Mouse (Mus musculus) B cell, adult (primary cell): Measurements from ENCODE around the gene Cd37. TPM values are rescaled to one million over a fixed set of nuclear protein-coding genes. Genes with fewer than 3 reads are reported as not detected.

Source experiments
- total RNA-seq: library from RNA; stranded (reverse); gene quantifications from 4 replicates; pipeline ENCODE4 v1.2.4, GENCODE M21; 2023; ENCODE audit not compliant: inconsistent age

Gene Cd37
- total RNA-seq: 1,683 to 1,834 TPM (median 1,832 TPM) in 4 replicates

DNA sequence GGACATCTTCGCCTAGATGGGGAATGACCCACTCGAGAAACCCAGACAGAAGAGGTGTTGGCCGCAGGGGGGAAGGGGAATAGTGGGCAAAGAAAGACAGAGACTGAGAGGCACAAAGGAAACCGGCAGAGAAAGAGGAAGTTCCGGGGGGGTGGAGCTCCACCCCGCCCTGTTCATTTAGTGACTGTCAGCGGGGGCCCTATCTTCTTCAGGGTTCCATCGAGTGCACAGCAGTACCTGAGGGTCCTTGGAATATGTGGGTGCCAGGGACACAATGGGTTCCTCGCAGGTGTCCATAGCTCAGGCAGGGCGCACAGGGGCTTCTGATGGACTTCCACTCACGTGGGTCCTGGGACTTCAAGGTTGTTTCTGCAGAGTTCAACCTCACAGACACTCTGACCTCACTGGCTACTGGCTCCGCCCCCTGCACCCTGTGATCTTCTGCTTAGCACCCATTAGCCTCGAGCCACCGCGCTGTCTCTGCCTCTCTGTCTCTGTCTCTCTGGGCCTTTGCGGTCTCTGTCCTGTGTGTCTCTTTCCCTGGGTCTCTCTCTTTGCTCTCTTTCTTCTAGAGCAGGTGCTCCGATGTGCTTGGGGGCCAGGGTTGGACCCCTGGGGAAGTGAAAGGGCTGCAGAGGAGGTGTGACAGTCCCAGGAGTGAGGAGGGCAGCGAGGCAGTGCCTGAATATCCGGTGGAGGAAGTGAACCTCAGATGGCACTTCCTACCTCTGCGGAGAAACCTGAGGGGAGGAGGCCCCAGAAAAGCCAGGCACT, at the start of gene Cd37:
Cd37 (minus strand) TSS at position 393 of the 774 bp plus-strand sequence.

DNA sequence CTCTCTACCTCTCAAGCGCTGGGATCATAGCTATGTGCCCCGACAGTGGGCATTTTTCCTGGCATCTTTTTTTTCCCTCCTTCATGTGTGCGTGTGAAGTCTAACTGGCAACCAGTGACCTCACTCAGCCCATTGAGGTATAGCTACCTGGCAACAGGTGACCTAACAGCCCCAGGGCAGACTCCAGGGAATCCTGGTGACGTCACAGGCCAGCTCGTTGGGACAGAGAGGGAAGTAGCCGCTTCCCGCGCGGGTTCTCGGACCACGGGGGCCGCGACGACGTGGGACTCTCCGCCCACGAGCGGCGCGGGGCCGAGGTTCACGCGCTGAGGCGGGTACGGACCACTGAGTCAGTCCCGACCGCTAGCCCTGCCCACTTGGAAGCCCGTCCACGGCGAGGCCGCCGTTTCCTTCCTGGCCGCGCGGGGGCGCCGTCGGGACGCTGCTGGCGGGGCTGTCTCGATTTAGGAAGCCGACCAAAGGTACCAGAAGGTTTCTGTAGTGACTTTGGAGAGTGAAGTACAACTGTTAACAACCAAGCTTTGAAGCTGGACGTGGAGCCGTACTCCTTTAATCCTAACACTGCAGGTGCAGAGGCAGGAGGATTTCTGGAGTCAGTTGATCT, 38.3 kb upstream of the Cd37 start, which contains the start of gene Slc6a21:
Slc6a21 (plus strand) TSS at position 378 of the 625 bp plus-strand sequence.

DNA sequence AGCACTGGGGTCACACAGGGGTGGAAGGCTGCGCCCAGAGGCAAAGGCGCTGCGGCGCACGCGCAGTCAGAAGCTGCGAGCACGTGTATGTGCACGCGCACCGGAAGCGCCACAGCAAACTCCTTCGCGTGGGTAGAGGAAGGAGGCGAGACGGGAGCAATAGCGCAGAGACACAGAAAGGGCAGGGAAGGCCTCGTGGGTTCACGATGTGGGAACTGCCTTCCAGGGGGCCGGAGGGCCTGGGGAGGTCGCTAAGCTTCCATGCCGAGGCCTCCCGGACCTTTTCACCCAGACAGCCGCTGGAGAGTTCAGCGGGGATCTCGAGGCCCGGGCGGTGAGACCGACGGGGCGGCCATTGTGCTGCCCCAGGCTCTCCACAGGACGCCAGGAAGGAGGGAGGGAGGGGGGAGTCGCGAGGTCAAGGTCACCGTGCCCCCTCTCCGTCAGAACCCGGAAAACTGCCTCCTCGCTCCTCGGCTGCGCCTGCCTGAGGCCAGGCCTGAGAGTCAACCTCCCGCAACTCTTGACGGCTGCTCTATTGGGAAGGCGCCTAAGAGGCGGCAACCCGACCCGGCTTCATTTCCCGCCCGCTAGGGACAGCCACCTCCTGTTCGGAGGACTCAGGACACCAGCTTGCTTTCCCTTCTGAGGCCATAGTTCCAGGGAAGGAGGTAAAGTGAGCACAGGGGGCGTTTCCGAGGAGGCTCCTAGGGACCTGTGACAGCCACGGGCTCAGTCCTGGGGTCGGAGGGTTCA, 1.9 kb upstream of the Cd37 start, which contains the start of gene Slc6a16:
Slc6a16 (plus strand) TSS at position 453 of the 756 bp plus-strand sequence.

GRCm38 (mm10) chr7:45215673-45216441, 23.1 kb downstream of the Cd37 start, which contains the start of gene Tead2:
Gene Tead2, plus strand, starts transcription at chr7:45215753.

DNA sequence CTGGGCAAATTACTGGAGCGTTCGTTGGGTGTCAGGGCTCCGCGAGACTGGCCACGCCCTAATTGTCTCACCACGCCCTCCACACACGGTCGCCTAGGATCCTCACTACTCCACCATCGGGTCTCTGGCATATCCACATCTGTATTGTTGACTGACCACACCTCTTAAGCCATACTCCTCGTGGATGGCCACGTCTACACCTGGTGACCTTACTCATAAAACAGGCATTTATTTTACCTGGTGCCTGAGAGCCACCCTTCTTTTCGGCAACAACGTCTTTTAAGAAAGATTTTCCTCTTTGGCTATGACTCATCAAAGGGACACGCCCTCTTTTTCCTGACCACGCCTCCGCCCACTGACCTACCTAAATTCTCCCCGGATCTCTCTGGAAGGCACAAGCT, 27.1 kb downstream of the Cd37 start, which contains the start of gene Dkkl1:
Dkkl1 (minus strand) TSS at position 297 of the 401 bp plus-strand sequence.

GRCm38 (mm10) chr7:45204380-45205143, 34.4 kb downstream of the Cd37 start, which contains the start of gene Ccdc155:
Gene Ccdc155, minus strand, starts transcription at chr7:45204892.

Other genes with a start within 250 kb of the Cd37 start
- gene Irf3, start 241.5 kb downstream of the Cd37 start, total RNA-seq: 166 to 184 TPM (median 173 TPM) in 4 replicates
- 28.2 to 38.2 TPM (median 30.9 TPM) in 4 replicates for gene Bcl2l12, start 240.4 kb downstream of the Cd37 start, total RNA-seq
- 96.2 to 104 TPM (median 99.7 TPM) in 4 replicates for gene Scaf1, start 222.8 kb downstream of the Cd37 start, total RNA-seq
- 13.0 to 15.4 TPM (median 14.8 TPM) in 4 replicates for gene Rras, start 221.2 kb downstream of the Cd37 start, total RNA-seq
- 69.6 to 74.4 TPM (median 71.7 TPM) in 4 replicates for gene Prr12, start 186.2 kb downstream of the Cd37 start, total RNA-seq
- 55.5 to 60.4 TPM (median 57.4 TPM) in 4 replicates for gene Nosip, start 176.7 kb downstream of the Cd37 start, total RNA-seq
- 3.5 to 5.4 TPM (median 3.8 TPM) in 4 replicates for gene Prrg2, start 176.4 kb downstream of the Cd37 start, total RNA-seq
- 2.0 to 5.7 TPM (median 3.9 TPM) in 4 replicates for gene Rcn3, start 146.9 kb downstream of the Cd37 start, total RNA-seq
- 30.4 to 37.3 TPM (median 33.5 TPM) in 4 replicates for gene Fcgrt, start 135.3 kb downstream of the Cd37 start, total RNA-seq
- gene Rps11, start 114.7 kb downstream of the Cd37 start, total RNA-seq: 2,358 to 2,650 TPM (median 2,499 TPM) in 4 replicates
- 4,140 to 4,660 TPM (median 4,377 TPM) in 4 replicates for gene Rpl13a, start 110.4 kb downstream of the Cd37 start, total RNA-seq
- gene Gm45713, start 102.9 kb downstream of the Cd37 start, total RNA-seq: 0.87 TPM in 1 of 4 replicates, not detected in the others
- 70.7 to 77.9 TPM (median 74.1 TPM) in 4 replicates for gene Flt3l, start 102.7 kb downstream of the Cd37 start, total RNA-seq
- gene Pih1d1, start 84.8 kb downstream of the Cd37 start, total RNA-seq: 46.7 to 53.9 TPM (median 51.0 TPM) in 4 replicates
- gene Aldh16a1, start 84.5 kb downstream of the Cd37 start, total RNA-seq: 100 to 121 TPM (median 116 TPM) in 4 replicates
- gene Slc17a7, start 75.2 kb downstream of the Cd37 start, total RNA-seq: not detected in 4 replicates
- not detected in 4 replicates for gene Gfy, start 59.5 kb downstream of the Cd37 start, total RNA-seq
- gene Pth2, start 58.1 kb downstream of the Cd37 start, total RNA-seq: not detected in 4 replicates
- 0.54 to 1.1 TPM (median 0.78 TPM) in 4 replicates for gene Ccdc155, start 34.2 kb downstream of the Cd37 start, total RNA-seq
- gene Dkkl1, start 27.0 kb downstream of the Cd37 start, total RNA-seq: 1.3 to 2.7 TPM (median 2.0 TPM) in 3 of 4 replicates, not detected in the other
- not detected in 4 replicates for gene Tead2, start 23.4 kb downstream of the Cd37 start, total RNA-seq
- gene Slc6a16, start 2.0 kb upstream of the Cd37 start, total RNA-seq: not detected in 4 replicates
- gene Slc6a21, start 38.4 kb upstream of the Cd37 start, total RNA-seq: 0.51 to 0.64 TPM (median 0.60 TPM) in 4 replicates
- 5.9 to 13.0 TPM (median 9.1 TPM) in 4 replicates for gene Trpm4, start 94.7 kb upstream of the Cd37 start, total RNA-seq
- not detected in 4 replicates for gene Hrc, start 96.2 kb upstream of the Cd37 start, total RNA-seq
- gene Ppfia3, start 127.9 kb upstream of the Cd37 start, total RNA-seq: 0.13 to 0.33 TPM (median 0.23 TPM) in 4 replicates
- gene Lin7b, start 131.5 kb upstream of the Cd37 start, total RNA-seq: 1.2 TPM in 1 of 4 replicates, not detected in the others
- 574 to 602 TPM (median 590 TPM) in 4 replicates for gene Snrnp70, start 156.6 kb upstream of the Cd37 start, total RNA-seq
- gene Kcna7, start 166.5 kb upstream of the Cd37 start, total RNA-seq: not detected in 4 replicates
- not detected in 4 replicates for gene Ntf5, start 174.6 kb upstream of the Cd37 start, total RNA-seq
- gene Lhb, start 181.7 kb upstream of the Cd37 start, total RNA-seq: not detected in 4 replicates
- gene Gys1, start 195.7 kb upstream of the Cd37 start, total RNA-seq: 15.2 to 19.8 TPM (median 17.4 TPM) in 4 replicates
- gene Ruvbl2, start 199.0 kb upstream of the Cd37 start, total RNA-seq: 38.2 to 60.2 TPM (median 47.5 TPM) in 4 replicates
- 648 to 704 TPM (median 682 TPM) in 4 replicates for gene Ftl1, start 220.8 kb upstream of the Cd37 start, total RNA-seq
- gene Bax, start 227.8 kb upstream of the Cd37 start, total RNA-seq: 107 to 138 TPM (median 119 TPM) in 4 replicates
- gene Tulp2, start 242.8 kb upstream of the Cd37 start, total RNA-seq: not detected in 4 replicates
- gene Gm45808, start 247.7 kb upstream of the Cd37 start, total RNA-seq: 0.77 to 1.8 TPM (median 0.98 TPM) in 4 replicates
- 2.9 to 3.9 TPM (median 3.5 TPM) in 4 replicates for gene Dhdh, start 249.7 kb upstream of the Cd37 start, total RNA-seq